Mouse (Mus musculus) monocyte, adult 2 months (primary cell): ENCODE measurements around the gene Olfr172.

Experiments used
- DNase-seq, 2 experiments: peaks; one replicate each; pipeline ENCODE4 v3.0.0; 2022; ENCODE audit warnings: low spot score in 2 of 2, low read depth in 1 of 2

The Olfr172 gene

GRCm38 (mm10) chr16:58763076-58763475 lies at the start of gene Olfr172:
Olfr172 (minus strand) TSS chr16:58763176.
- DNase-seq = no peak

- no peak for DNase-seq
These were observed 37.2 kb upstream of the Olfr172 start, which contains the start of gene Olfr173 for GRCm38 (mm10) chr16:58800168-58800567. Olfr173 (minus strand) TSS chr16:58800268.

GRCm38 (mm10) chr16:58756191-58756590 lies 6.8 kb downstream of the Olfr172 start:
- no peak for DNase-seq

- no peak for DNase-seq
These were observed 11.7 kb downstream of the Olfr172 start for GRCm38 (mm10) chr16:58751314-58751713.

- no peak for DNase-seq
These were observed 16.3 kb downstream of the Olfr172 start for GRCm38 (mm10) chr16:58746715-58747114.

- no peak for DNase-seq
These were observed 22.2 kb downstream of the Olfr172 start for GRCm38 (mm10) chr16:58740751-58741150.

- no peak for DNase-seq
These were observed 24.2 kb downstream of the Olfr172 start for GRCm38 (mm10) chr16:58738800-58739199.

- no peak for DNase-seq
These were observed 24.8 kb downstream of the Olfr172 start for GRCm38 (mm10) chr16:58738205-58738604.

- no peak for DNase-seq
These were observed 34.8 kb downstream of the Olfr172 start for GRCm38 (mm10) chr16:58728176-58728671.

- peak; percentile 90 for DNase-seq
These were observed 35.4 kb downstream of the Olfr172 start, which contains the start of gene Cldnd1 for GRCm38 (mm10) chr16:58727477-58728131. Cldnd1 (plus strand) TSS chr16:58727910.

GRCm38 (mm10) chr16:58726680-58727476 lies 36.1 kb downstream of the Olfr172 start:
- no peak for DNase-seq

GRCm38 (mm10) chr16:58722292-58722691 lies 40.7 kb downstream of the Olfr172 start:
- DNase-seq = no peak

- DNase-seq = no peak
These were observed 44.3 kb downstream of the Olfr172 start, which contains the start of gene Gpr15 for GRCm38 (mm10) chr16:58718666-58719120. Gpr15 (minus strand) TSS chr16:58719070.

- no peak for DNase-seq
These were observed 48.0 kb downstream of the Olfr172 start for GRCm38 (mm10) chr16:58715018-58715417.

- no peak for DNase-seq
These were observed 49.8 kb downstream of the Olfr172 start for GRCm38 (mm10) chr16:58713128-58713527.

GRCm38 (mm10) chr16:58712221-58712620 lies 50.8 kb downstream of the Olfr172 start:
- DNase-seq = no peak
